Mouse (Mus musculus): ENCODE data around the gene Numbl. TPM values are rescaled to one million over a fixed set of nuclear protein-coding genes. Genes with fewer than 3 reads are reported as not detected.

The Numbl gene
- polyA plus RNA-seq, 1 experiment from 2014 or later: 11.7 TPM

GRCm38 (mm10) chr7:27308821-27309549, 50.8 kb downstream of the Numbl start:
- H3K9ac ChIP-seq (replicated peaks; ENCODE audit: low read depth): no peak overlapping the region
- H3K4me1 ChIP-seq (ENCODE audit: insufficient read depth, low read depth, low read length): peaks cover 3% of the 10 kb centered on the region; the same call in 1 of the 2 replicates
- TF ChIP-seq CTCF (IDR thresholded peaks at IDR 0.05) (no peak), EP300 (IDR thresholded peaks at IDR 0.05) (no peak)
- H3K36me3 ChIP-seq (ENCODE audit: insufficient read depth, low read length): 0 out of 2 replicates have a peak, but pooled peaks cover 5% of the 10 kb centered on the region
- ATAC-seq (peak; percentile 76), DNase-seq (ENCODE audit: low spot score) (peak; percentile 65)
- 14% methylated on average over 28 of the region's 28 CpGs for WGBS
- no peaks in the 10 kb centered on the region for H3K27me3 ChIP-seq (replicated peaks; ENCODE audit: insufficient read depth, low read length)
- no peak overlapping the region for H3K4me3 ChIP-seq (ENCODE audit: low read depth, low read length)
- H3K9me3 ChIP-seq (ENCODE audit: low read length): no peaks in the 10 kb centered on the region
- peak overlapping the region; percentile 52 for H3K4me2 ChIP-seq (replicated peaks; ENCODE audit: low read depth, low read length)
- peak overlapping the region; percentile 66 for H3K27ac ChIP-seq (ENCODE audit: low read length)

GRCm38 (mm10) chr7:27309832-27310231, 51.6 kb downstream of the Numbl start:
- H3K4me2 ChIP-seq (replicated peaks; ENCODE audit: low read depth, low read length): peak overlapping the region; percentile 40; the same call in 1 of the 2 replicates
- H3K36me3 ChIP-seq (ENCODE audit: insufficient read depth, low read length): 0 out of 2 replicates have a peak, but pooled peaks cover 5% of the 10 kb centered on the region
- no peaks in the 10 kb centered on the region for H3K27me3 ChIP-seq (replicated peaks; ENCODE audit: insufficient read depth, low read length)
- no peak for TF ChIP-seq EP300 (IDR thresholded peaks at IDR 0.05)
- no peak for TF ChIP-seq CTCF (IDR thresholded peaks at IDR 0.05)
- H3K9me3 ChIP-seq (ENCODE audit: low read length): no peaks in the 10 kb centered on the region
- DNase-seq (ENCODE audit: low spot score): no peak
- H3K4me3 ChIP-seq (ENCODE audit: low read depth, low read length): no peak overlapping the region
- H3K27ac ChIP-seq (ENCODE audit: low read length): peak overlapping the region; percentile 66
- no peak overlapping the region for H3K9ac ChIP-seq (replicated peaks; ENCODE audit: low read depth)
- 0 out of 2 replicates have a peak, but pooled peaks have one; percentile 1 for ATAC-seq
- H3K4me1 ChIP-seq (ENCODE audit: insufficient read depth, low read depth, low read length): peaks cover 3% of the 10 kb centered on the region; the same call in 1 of the 2 replicates
- 48% methylated on average over 3 of the region's 3 CpGs for WGBS

GRCm38 (mm10) chr7:27310306-27310705, 52.1 kb downstream of the Numbl start:
- Histone ChIP-seq H3K9ac (replicated peaks; ENCODE audit: low read depth) (no peak overlapping the region), H3K4me3 (ENCODE audit: low read depth, low read length) (no peak overlapping the region)

GRCm38 (mm10) chr7:27310996-27311535, 52.8 kb downstream of the Numbl start:
- Histone ChIP-seq H3K27ac (ENCODE audit: low read length) (no peak overlapping the region), H3K9me3 (ENCODE audit: low read length) (no peaks in the 10 kb centered on the region), H3K4me2 (replicated peaks; ENCODE audit: low read depth, low read length) (no peak overlapping the region), H3K27me3 (replicated peaks; ENCODE audit: insufficient read depth, low read length) (no peaks in the 10 kb centered on the region), H3K4me3 (ENCODE audit: low read depth, low read length) (no peak overlapping the region), H3K4me1 (ENCODE audit: insufficient read depth, low read depth, low read length) (peaks cover 3% of the 10 kb centered on the region; the same call in 1 of the 2 replicates), H3K36me3 (ENCODE audit: insufficient read depth, low read length) (0 out of 2 replicates have a peak, but pooled peaks cover 2% of the 10 kb centered on the region), H3K9ac (replicated peaks; ENCODE audit: low read depth) (no peak overlapping the region)
- DNase-seq (ENCODE audit: low spot score): no peak
- TF ChIP-seq EP300 (IDR thresholded peaks at IDR 0.05) (no peak), CTCF (IDR thresholded peaks at IDR 0.05) (no peak)
- ATAC-seq: no peak
- 59% methylated on average over 8 of the region's 8 CpGs for WGBS

More at GRCm38 (mm10) chr7:27310306-27310705, 52.1 kb downstream of the Numbl start:
- TF ChIP-seq EP300 (IDR thresholded peaks at IDR 0.05): no peak
- no peak for TF ChIP-seq CTCF (IDR thresholded peaks at IDR 0.05)
- Histone ChIP-seq H3K27me3 (replicated peaks; ENCODE audit: insufficient read depth, low read length) (no peaks in the 10 kb centered on the region), H3K36me3 (ENCODE audit: insufficient read depth, low read length) (0 out of 2 replicates have a peak, but pooled peaks cover 5% of the 10 kb centered on the region), H3K4me2 (replicated peaks; ENCODE audit: low read depth, low read length) (peak overlapping the region; percentile 40), H3K27ac (ENCODE audit: low read length) (peak overlapping the region; percentile 59; the same call in 1 of the 2 replicates), H3K9me3 (ENCODE audit: low read length) (no peaks in the 10 kb centered on the region), H3K4me1 (ENCODE audit: insufficient read depth, low read depth, low read length) (peaks cover 3% of the 10 kb centered on the region; the same call in 1 of the 2 replicates)
- DNase-seq (ENCODE audit: low spot score) (peak; percentile 62), ATAC-seq (peak; percentile 53)
- 15% methylated on average over 17 of the region's 17 CpGs for WGBS

- Histone ChIP-seq H3K9me3 (ENCODE audit: low read length) (no peaks in the 10 kb centered on the region), H3K27me3 (replicated peaks; ENCODE audit: insufficient read depth, low read length) (no peaks in the 10 kb centered on the region), H3K27ac (ENCODE audit: low read length) (no peak overlapping the region), H3K9ac (replicated peaks; ENCODE audit: low read depth) (no peak overlapping the region), H3K4me3 (ENCODE audit: low read depth, low read length) (no peak overlapping the region), H3K4me1 (ENCODE audit: insufficient read depth, low read depth, low read length) (peaks cover 3% of the 10 kb centered on the region; the same call in 1 of the 2 replicates), H3K4me2 (replicated peaks; ENCODE audit: low read depth, low read length) (no peak overlapping the region), H3K36me3 (ENCODE audit: insufficient read depth, low read length) (no peaks in the 10 kb centered on the region)
- TF ChIP-seq CTCF (IDR thresholded peaks at IDR 0.05) (no peak), EP300 (IDR thresholded peaks at IDR 0.05) (no peak)
- DNase-seq (ENCODE audit: low spot score) (no peak), ATAC-seq (no peak)
- 87% methylated on average over 12 of the region's 12 CpGs for WGBS
These were observed 53.5 kb downstream of the Numbl start for GRCm38 (mm10) chr7:27311651-27312284.

- Histone ChIP-seq H3K9ac (replicated peaks; ENCODE audit: low read depth) (no peak overlapping the region), H3K4me3 (ENCODE audit: low read depth, low read length) (no peak overlapping the region), H3K27me3 (replicated peaks; ENCODE audit: insufficient read depth, low read length) (no peaks in the 10 kb centered on the region), H3K4me2 (replicated peaks; ENCODE audit: low read depth, low read length) (no peak overlapping the region), H3K4me1 (ENCODE audit: insufficient read depth, low read depth, low read length) (peaks cover 3% of the 10 kb centered on the region; the same call in 1 of the 2 replicates), H3K27ac (ENCODE audit: low read length) (no peak overlapping the region), H3K36me3 (ENCODE audit: insufficient read depth, low read length) (no peaks in the 10 kb centered on the region), H3K9me3 (ENCODE audit: low read length) (no peaks in the 10 kb centered on the region)
- TF ChIP-seq CTCF (IDR thresholded peaks at IDR 0.05) (no peak), EP300 (IDR thresholded peaks at IDR 0.05) (no peak)
- ATAC-seq (no peak), DNase-seq (ENCODE audit: low spot score) (no peak)
- WGBS: 90% methylated on average over 3 of the region's 3 CpGs
These were observed 56.2 kb downstream of the Numbl start for GRCm38 (mm10) chr7:27314393-27314792.

All from lung, postnatal 0 days (tissue).